Mouse (Mus musculus): Measurements from ENCODE around the gene Gpatch11.

DNA sequence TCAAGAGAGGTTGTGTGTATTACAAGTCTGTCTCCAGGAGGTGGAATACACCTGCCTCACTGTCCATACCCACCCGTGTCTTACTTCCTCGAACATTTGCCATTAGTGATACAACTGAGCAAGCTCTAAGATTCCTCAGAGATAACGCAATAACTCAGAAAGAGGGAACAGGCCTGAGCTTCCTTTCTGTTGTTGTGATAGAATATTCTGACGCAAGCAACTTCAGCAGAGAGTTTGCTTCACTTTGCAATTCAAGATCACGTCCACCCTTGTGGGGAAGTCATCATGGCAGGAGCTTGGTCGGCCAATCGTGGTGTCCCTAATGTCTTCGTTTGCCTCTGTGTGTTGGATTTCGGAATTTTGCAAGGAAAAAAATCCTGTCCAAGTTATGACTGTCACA is 55.7 kb downstream of the Gpatch11 start:
- no peak for TF ChIP-seq POLR2A (IDR thresholded peaks at IDR 0.05; ENCODE audit: low read depth, low read length)
- no peak for TF ChIP-seq CTCF (IDR thresholded peaks at IDR 0.05; ENCODE audit: extremely low read depth, insufficient read depth, insufficient read length, insufficient replicate concordance)

All from spleen, adult 2 months (tissue).